Mouse (Mus musculus) spleen, postnatal 10 days (tissue): Measurements from ENCODE around the gene Ffar2.

Experiments used
- DNase-seq, 2 experiments: peaks; one replicate each; pipeline ENCODE4 v3.0.0; 2021 to 2022; ENCODE audit warnings: low spot score in 2 of 2

The Ffar2 gene

GRCm38 (mm10) chr7:30821532-30821931, 2.0 kb downstream of the Ffar2 start:
- no peak for DNase-seq

GRCm38 (mm10) chr7:30820854-30821445, 2.6 kb downstream of the Ffar2 start:
- no peak for DNase-seq

- DNase-seq, result no peak
Measured at GRCm38 (mm10) chr7:30820131-30820530, 3.4 kb downstream of the Ffar2 start.

- DNase-seq, result peak; percentile 16 to 27
Measured at GRCm38 (mm10) chr7:30812291-30812807, 11.2 kb downstream of the Ffar2 start.

- DNase-seq, result no peak
Measured at GRCm38 (mm10) chr7:30811757-30812290, 11.8 kb downstream of the Ffar2 start.

- DNase-seq, result no peak
Measured at GRCm38 (mm10) chr7:30810319-30810718, 13.3 kb downstream of the Ffar2 start.

GRCm38 (mm10) chr7:30805924-30806323, 17.7 kb downstream of the Ffar2 start:
- DNase-seq, result peak; percentile 39 to 85

GRCm38 (mm10) chr7:30804026-30804715, 19.4 kb downstream of the Ffar2 start:
- no peak for DNase-seq

- no peak for DNase-seq
Measured at GRCm38 (mm10) chr7:30803256-30803655, 20.3 kb downstream of the Ffar2 start.

GRCm38 (mm10) chr7:30800653-30801052, 22.9 kb downstream of the Ffar2 start:
- DNase-seq, result no peak

GRCm38 (mm10) chr7:30796790-30797189, 26.8 kb downstream of the Ffar2 start:
- no peak for DNase-seq

- DNase-seq, result no peak
Measured at GRCm38 (mm10) chr7:30794921-30795320, 28.7 kb downstream of the Ffar2 start.

- no peak for DNase-seq
Measured at GRCm38 (mm10) chr7:30791921-30792320, 31.7 kb downstream of the Ffar2 start.

- no peak for DNase-seq
Measured at GRCm38 (mm10) chr7:30790141-30790540, 33.4 kb downstream of the Ffar2 start.

- DNase-seq, result no peak
Measured at GRCm38 (mm10) chr7:30787377-30788022, 36.1 kb downstream of the Ffar2 start, which contains the start of gene Krtdap. Gene Krtdap (plus strand): TSS chr7:30787896.

GRCm38 (mm10) chr7:30785721-30786546, 37.6 kb downstream of the Ffar2 start:
- DNase-seq, result no peak

GRCm38 (mm10) chr7:30785154-30785553, 38.4 kb downstream of the Ffar2 start:
- no peak for DNase-seq

- no peak for DNase-seq
Measured at GRCm38 (mm10) chr7:30782658-30783057, 40.9 kb downstream of the Ffar2 start.

GRCm38 (mm10) chr7:30781792-30782191, 41.8 kb downstream of the Ffar2 start:
- peak in 1 of 2 experiments; percentile 46 for DNase-seq

GRCm38 (mm10) chr7:30777911-30778310, 45.7 kb downstream of the Ffar2 start:
- no peak for DNase-seq

GRCm38 (mm10) chr7:30777081-30777579, 46.4 kb downstream of the Ffar2 start:
- DNase-seq, result no peak
